Mouse (Mus musculus) heart, postnatal 4 days (tissue): ENCODE data around the gene Dgkk. TPM values are rescaled to one million over a fixed set of nuclear protein-coding genes. Genes with fewer than 3 reads are reported as not detected.
"Not testable (repeated sequence)": the region's sequence is repeated elsewhere in the genome, so short reads cannot be mapped to it uniquely, and the experiment has no call there.

Source experiments
- DNase-seq: peaks from one replicate; pipeline ENCODE4 v3.0.0; 2021
- total RNA-seq, 2 experiments: library from RNA; stranded (reverse); gene quantifications; 2 replicates each; pipeline ENCODE4 v1.2.3; 2021

The Dgkk gene
- 1 to 10 TPM; 2.2 to 4.5 TPM for total RNA-seq

- DNase-seq, result not testable (repeated sequence)
Observed at GRCm38 (mm10) chrX:6779006-6779405, at the start of gene Dgkk. Dgkk (plus strand) TSS chrX:6779306.

- DNase-seq, result no peak
Observed at GRCm38 (mm10) chrX:6733998-6734397, 45.1 kb upstream of the Dgkk start.

- DNase-seq, result no peak
Observed at GRCm38 (mm10) chrX:6750714-6751113, 28.4 kb upstream of the Dgkk start.

GRCm38 (mm10) chrX:6751549-6752047 lies 27.5 kb upstream of the Dgkk start:
- DNase-seq, result no peak

- DNase-seq, result no peak
Observed at GRCm38 (mm10) chrX:6777489-6778249, 1.4 kb upstream of the Dgkk start.

- DNase-seq, result peak; percentile 35
Observed at GRCm38 (mm10) chrX:6778250-6778637, 862 bp upstream of the Dgkk start.

GRCm38 (mm10) chrX:6779969-6780539 lies 948 bp downstream of the Dgkk start:
- DNase-seq, result no peak

- peak; percentile 7 for DNase-seq
Observed at GRCm38 (mm10) chrX:6832553-6832952, 53.4 kb downstream of the Dgkk start.

- DNase-seq, result no peak
Observed at GRCm38 (mm10) chrX:6853466-6853865, 74.4 kb downstream of the Dgkk start.

GRCm38 (mm10) chrX:6854136-6854535 lies 75.0 kb downstream of the Dgkk start:
- DNase-seq, result no peak

- peak; percentile 5 for DNase-seq
Observed at GRCm38 (mm10) chrX:6893933-6894332, 114.8 kb downstream of the Dgkk start.

GRCm38 (mm10) chrX:6911047-6911446 lies 131.9 kb downstream of the Dgkk start:
- DNase-seq, result no peak

- peak; percentile 27 for DNase-seq
Observed at GRCm38 (mm10) chrX:6922165-6922564, 143.1 kb downstream of the Dgkk start.

GRCm38 (mm10) chrX:6926224-6926623 lies 147.1 kb downstream of the Dgkk start:
- DNase-seq, result peak; percentile 6

- DNase-seq, result no peak
Observed at GRCm38 (mm10) chrX:6968598-6968997, 189.5 kb downstream of the Dgkk start.

- DNase-seq, result no peak
Observed at GRCm38 (mm10) chrX:6971956-6972355, 192.8 kb downstream of the Dgkk start.

GRCm38 (mm10) chrX:6983916-6984315 lies 204.8 kb downstream of the Dgkk start:
- DNase-seq, result not testable (repeated sequence)
